Mouse (Mus musculus) thymus, postnatal 36 days (tissue): ENCODE results near the gene Mon2.
A peak's percentile ranks its signal among the peaks of the same experiment; 100 is the strongest.
"Not testable (repeated sequence)": the region's sequence is repeated elsewhere in the genome, so short reads cannot be mapped to it uniquely, and the experiment has no call there.

Source experiments
- DNase-seq, 2 experiments: peaks; one replicate each; pipeline ENCODE4 v3.0.0; 2022; ENCODE audit warnings: mixed read lengths in 2 of 2

Gene Mon2

GRCm38 (mm10) chr10:122990606-122991005 is 85.7 kb downstream of the Mon2 start:
- DNase-seq: no peak

DNA sequence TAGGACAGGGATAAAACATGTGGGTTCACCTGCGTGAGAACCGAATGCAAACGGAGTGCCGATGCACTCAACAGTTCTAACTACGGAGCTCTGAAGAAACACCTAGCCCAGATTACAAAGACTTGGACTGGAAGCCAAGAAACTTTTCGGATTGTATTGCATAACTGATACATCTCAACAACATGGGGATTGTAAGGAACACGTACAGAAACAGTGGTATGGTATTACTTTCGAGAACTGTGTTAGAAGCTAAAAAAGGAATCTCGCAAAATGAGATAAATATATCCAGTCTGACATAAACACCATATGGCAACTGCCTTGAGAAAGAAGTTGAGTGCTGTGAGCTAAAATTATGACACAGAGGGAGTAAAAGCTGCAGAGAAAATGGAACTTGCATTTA is 86.4 kb downstream of the Mon2 start:
- no peak for DNase-seq

- no peak for DNase-seq
Observed at GRCm38 (mm10) chr10:122988372-122988771, 87.9 kb downstream of the Mon2 start.

- peak; percentile 56 to 58 for DNase-seq
Observed at GRCm38 (mm10) chr10:122987671-122988128, 88.6 kb downstream of the Mon2 start.

DNA sequence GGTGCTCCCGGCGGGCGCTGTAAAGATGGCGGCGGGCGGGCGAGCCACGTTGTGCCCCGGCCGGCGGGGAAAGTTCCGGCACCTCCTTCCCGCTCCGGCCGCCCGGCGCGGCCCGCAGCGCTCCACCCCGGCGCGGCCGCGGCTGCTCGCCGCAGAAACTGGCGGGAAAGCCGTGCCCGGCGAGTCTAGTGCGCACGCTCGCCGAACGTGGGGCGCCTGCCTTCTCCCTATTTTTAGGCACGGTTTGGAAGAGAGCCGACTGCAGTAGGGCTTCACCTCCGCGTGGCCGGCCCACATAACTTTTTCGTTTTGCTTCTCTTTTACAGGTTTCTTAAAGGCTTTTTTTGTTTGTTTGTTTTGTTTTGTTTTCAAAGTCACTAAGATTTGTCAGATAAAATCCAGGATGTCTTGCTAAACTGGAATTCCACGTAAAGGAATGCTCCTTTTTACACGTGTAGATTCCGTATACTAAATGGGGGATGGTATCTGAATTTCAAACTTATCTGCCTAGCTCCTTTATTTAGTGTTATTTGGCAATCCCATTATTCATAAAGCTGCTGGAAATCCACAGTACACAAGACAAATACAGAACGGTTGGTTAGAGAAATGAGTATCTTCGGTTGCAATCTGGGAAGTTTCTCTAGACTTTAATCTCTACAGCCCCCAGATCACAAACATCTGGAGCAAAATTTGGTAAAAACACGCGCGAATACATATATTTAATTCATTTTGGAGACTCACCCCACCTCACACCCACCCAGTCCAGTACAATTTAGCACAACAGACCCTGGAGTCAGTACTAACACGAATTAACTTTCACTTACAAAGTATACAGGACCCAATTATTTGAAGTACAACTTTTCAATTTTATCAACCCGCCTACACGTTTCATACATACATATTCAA is 89.7 kb downstream of the Mon2 start:
- peak; percentile 70 to 78 for DNase-seq

DNA sequence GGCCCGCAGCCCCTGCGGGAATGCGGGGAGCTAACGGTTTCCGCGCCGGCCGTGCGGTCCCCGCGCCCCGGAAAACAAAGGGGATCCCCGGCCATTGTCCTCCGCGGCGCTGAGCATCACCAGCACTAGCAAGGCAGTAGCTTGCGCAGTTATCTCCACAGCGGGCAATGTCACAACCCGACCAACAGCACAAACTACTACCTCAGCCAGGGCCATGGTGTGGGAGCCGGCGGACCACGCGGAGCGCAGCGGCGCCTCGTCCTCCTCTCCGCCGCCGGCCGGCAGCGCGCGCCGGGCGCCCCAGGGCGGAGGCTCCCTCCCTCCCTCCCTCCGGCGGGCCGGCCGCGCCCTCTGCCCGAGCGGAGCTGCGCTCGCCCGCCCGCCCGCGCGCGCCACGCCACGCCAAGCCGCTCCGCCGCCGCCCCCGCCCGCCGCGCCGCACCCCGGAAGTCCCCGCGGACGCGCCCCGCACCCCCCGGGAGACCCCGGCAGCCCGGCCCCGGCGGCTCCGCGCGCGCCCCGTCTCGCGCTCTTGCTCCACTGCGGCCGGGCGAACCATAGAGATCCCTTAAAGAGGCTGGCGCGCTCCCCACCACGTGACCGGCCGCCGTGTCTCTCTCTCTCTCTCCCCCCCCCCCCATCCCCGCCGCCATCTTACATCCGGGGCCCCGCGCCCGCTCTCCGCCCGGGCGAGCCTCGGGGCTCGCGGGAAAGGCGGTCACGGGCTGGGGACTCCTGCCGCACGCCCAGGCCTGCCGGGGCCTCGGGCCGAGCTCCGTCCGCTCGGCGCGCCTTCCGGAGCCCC is 90.6 kb downstream of the Mon2 start:
- DNase-seq: peak; percentile 81 to 88

GRCm38 (mm10) chr10:122985252-122985514 is 91.1 kb downstream of the Mon2 start:
- DNase-seq: no peak

GRCm38 (mm10) chr10:122984531-122985251 is 91.6 kb downstream of the Mon2 start:
- DNase-seq: no peak

DNA sequence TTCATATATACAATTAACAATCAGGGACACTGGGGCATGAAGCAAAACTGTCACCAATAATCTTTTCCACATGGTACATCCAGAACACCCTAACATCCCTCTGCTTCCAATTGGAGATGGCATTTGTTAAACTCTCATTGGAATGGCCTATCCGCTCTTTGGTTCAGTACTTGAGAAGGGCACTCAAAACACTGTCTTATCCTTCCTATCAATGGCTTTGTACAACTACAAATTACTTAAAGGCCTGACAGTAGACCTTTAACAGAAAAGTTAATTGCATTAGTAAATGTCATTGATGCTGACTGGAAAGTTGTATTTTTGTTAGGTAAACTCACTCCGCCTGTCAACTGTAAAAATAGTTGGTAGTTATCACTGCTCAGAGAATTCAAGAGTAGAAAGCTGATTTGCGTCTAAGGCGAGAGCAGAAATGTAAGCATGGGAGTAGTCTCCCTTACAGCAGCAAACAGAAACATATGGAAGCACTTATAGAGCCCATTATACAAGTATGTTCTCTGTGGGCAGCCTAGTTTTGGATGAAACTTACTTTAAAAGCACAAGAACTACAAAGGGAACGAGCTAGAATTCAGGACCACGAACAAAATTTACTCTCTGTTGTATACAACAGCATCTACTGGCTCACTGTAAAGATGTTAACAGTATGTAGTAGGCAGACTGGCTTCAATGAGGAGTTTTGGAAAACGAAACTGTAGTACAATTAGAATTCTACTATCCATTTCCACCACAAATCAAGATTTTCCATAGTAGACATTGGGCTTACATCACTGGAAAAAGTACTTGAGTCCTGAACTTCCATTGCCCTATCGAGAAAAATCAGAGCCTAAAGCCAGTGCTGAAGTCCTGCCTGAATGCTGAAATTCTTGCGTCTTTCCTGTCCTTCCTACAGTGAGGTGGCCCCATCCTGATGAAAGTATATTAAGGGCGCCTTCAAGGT is 92.5 kb downstream of the Mon2 start:
- no peak for DNase-seq

DNA sequence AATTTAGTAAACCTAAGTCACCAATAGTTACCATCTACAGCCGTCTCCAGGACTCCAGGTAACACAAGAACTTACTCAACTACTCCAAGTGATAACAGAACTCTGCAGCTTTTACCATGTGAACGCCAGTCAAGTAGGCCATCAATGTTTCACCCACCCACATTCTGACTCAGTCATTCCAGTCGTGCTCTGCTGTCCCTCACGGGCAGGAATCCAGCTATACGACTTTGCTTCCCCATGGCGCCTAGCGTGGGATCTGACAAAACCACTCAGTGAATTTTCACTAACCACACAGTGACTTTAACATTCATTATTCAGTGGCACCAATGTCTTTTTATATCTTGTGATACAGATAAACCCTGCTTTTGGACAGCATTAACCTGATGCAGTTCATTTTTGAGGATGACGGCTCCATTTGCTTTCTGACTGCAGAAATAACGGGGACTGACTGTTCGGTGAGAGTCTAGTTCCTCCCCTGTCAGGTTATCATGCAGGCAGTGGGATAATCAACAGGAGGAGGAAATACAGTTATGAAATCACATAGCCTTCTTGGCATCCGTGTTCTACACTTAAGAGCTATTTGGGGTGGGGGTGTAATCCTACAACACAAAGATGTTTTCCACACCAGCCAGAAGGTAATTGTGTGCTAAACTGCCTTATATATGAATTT is 93.3 kb downstream of the Mon2 start:
- no peak for DNase-seq

DNA sequence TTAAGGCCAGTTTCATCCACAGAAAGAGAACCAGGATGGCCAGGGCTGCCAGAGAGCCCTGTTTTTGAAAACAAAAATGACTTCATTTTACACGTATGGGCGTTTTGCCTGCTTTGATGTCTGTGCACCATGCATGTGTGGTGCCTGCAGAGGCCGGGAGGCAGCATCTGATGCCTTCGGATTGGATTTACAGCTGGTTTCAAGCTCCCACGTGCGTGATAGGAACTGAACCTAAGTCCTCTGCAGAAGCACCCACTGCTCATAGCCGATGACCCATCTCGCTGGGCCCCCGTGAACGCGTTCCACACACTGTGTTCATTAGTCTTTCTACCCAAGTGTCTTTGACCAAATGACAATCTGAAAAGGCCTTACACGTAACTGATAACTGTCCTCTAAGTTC is 96.2 kb downstream of the Mon2 start:
- no peak for DNase-seq

- no peak for DNase-seq
Observed at GRCm38 (mm10) chr10:122979356-122979755, 96.9 kb downstream of the Mon2 start.

DNA sequence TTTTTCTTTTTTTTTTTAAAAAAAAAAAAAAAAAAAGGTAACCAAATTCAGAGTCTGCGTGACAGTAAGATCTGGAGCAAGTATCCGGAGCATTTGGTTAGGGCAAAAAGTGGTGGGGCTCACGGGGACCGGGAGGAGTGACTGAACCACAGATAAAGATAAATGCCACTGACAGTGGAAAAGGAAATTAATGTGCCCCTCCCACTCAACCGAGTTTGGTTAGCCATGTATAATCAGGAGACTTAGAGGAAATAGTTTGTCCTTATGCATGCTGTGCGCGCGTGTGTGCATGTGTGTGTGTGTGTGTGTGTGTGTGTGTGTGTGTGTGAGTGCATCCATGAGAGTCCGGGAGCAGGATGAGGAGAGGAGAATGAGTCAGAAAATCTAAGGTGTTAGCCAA is 100.3 kb downstream of the Mon2 start:
- no peak for DNase-seq

DNA sequence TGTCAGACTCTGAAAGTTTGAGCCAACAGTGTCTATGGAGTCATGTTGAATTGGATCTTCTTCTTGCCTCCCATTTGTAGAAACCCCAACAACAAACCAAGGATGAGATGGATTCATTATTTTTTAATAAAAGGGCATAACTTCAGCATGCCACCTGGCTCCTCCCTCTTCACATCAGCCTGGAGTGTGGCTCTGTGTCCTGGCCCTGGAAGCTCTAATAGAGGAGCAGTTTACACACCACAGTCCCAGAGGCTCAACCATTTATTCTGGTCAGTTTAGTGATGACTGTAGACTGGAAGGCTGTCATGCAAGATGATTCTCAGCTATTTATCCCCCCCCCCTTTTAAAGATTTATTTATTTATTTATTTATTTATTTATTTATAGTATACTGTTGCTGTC is 103.1 kb downstream of the Mon2 start:
- DNase-seq: no peak

DNA sequence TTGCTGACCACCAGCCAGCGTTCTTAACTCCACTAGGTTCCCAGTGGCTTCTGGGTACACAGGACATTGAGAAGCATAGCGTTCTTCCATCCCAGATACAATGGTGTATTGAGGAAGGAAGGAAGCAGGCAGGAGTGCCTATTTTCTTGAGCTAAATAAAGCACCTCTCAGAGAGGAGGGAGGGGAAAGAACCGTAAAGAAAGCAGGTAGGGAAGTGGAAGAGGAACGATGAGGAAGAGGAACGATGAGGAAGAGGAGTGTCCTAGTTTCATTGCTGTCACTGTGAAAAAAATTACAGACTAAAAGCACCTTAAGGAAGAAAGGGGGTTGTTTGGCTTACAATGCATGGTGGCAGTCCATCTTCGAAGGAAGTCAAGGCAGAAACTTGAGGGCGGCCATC is 106.1 kb downstream of the Mon2 start:
- DNase-seq: no peak

DNA sequence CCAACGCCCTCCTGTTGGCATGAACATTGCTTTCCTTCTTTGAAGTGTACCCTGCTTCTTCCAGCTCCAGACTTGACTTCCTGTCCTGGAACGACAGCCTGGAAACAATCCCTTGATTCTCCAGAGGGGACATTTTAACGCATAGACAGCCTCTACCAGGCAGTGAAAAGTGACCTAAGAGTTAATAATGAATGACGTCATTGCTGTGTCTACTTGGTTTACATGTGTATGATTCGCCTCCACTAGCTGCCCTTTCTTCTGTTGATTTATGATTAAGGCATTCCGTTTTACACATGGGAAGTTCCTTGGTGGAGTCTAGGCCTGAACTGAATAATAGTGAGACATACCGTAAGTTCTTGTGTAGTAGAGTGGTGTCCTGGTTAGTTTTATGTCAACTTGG is 109.9 kb downstream of the Mon2 start:
- DNase-seq: no peak

DNA sequence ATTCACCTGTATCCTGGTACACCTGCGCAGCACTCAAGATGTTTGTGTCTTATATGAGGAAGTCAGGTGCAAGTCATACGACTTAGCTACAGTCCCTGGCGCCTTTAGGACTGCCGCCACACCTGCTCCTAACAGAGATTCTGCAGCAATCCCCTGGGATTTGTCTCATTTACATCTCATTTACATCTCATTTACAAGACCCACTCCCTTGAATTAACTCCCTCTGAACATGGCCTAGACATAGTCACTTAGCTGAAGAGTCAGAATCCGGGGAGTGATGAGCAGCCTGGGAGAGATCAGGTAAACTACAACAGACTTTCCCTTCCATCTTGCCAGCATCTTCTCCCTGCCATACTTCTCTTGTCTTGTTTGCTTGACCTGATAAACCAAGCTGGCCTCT is 110.7 kb downstream of the Mon2 start:
- DNase-seq: not testable (repeated sequence)

GRCm38 (mm10) chr10:122964241-122964636 is 112.1 kb downstream of the Mon2 start:
- no peak for DNase-seq

DNA sequence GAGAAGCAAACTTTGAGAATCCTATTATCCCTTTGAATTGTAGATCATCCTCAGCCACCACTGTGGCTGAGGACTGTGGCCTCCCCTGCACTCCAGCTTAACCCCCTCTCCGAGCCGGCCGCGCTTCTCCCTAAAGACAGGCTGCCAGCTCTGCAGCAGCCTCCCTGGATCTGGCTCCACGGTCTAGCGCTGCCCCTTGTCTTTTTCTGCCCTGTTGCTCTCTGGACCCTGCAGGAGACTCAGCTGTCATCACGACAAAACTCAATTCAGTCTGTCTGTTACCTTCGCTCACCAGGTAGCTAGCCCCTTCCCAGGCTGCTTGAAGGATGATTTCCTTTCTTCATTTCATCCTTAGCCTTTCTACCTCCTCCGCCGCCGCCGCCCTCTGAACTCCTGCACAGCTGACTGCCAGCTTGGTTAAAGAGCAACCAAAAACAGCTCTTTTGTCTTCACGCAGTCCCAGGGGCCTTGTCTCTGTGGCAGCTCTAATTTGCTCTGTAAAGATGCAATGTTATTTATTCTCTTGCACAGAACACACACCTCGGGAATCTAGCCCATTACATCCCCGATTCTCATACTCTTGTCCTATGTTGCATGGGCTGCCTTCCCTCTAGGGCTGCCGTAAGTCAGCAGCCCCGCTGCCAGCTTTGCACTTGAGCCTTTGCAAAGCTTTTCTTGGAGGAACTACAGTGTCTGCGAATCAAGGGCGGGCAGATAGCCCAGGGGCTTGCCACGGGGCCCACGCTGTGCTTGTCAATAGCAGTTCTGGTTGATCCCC is 112.7 kb downstream of the Mon2 start:
- DNase-seq: no peak

DNA sequence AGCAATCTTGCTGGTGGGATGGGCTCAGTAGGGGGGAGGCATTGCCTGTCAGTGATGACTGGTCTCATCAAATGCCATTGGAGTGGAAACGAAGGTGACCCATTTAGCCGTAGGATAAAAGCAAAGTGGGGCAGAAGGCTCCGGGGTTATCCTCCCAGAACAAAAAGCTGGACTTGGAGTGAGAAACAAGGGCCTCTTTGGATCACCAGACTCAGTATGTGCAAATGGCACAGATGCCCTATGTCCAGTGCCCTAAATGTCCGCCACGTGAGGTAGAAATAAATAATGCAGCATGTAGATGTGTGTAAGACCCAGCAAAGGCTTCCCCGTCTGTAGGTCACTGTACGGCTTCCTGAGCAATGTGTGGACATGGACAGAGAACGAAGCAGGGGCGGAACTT is 113.7 kb downstream of the Mon2 start:
- no peak for DNase-seq

GRCm38 (mm10) chr10:122961494-122961893 is 114.8 kb downstream of the Mon2 start:
- no peak for DNase-seq
